Mouse (Mus musculus): ENCODE data around the gene Ankrd12. TPM values are rescaled to one million over a fixed set of nuclear protein-coding genes. Genes with fewer than 3 reads are reported as not detected.

Gene Ankrd12
- total and polyA plus RNA-seq, 3 experiments: 9.6 to 13.3 TPM; not detected in 1

- peak; percentile 59 for DNase-seq (ENCODE audit: low read depth, low spot score)
- TF ChIP-seq ZMIZ1 (IDR thresholded peaks at IDR 0.05; ENCODE audit: low read depth, low read length): no peak; the same call in 1 of the 2 replicates
- TF ChIP-seq NRF1 (IDR thresholded peaks at IDR 0.05; ENCODE audit: insufficient read depth, low read depth, low read length, poor library complexity, severe bottlenecking): no peak
- no peak for TF ChIP-seq GABPA (IDR thresholded peaks at IDR 0.05; ENCODE audit: low read depth, low read length)
- TF ChIP-seq UBTF (IDR thresholded peaks at IDR 0.05; ENCODE audit: borderline replicate concordance, insufficient read depth, low read depth, low read length): no peak
- TF ChIP-seq ZKSCAN1 (IDR thresholded peaks at IDR 0.05; ENCODE audit: low read depth, low read length): no peak
- no peak for TF ChIP-seq POLR2A (IDR thresholded peaks at IDR 0.05; ENCODE audit: control insufficient read depth in 1 of 2, insufficient read depth in 1 of 2, low read depth in 1 of 2, low read length in 2 of 2, poor library complexity in 1 of 2)
- no peak for TF ChIP-seq USF2 (IDR thresholded peaks at IDR 0.05; ENCODE audit: borderline replicate concordance in 1 of 2, insufficient read depth in 1 of 2, low read depth in 1 of 2, low read length in 2 of 2)
- TF ChIP-seq BHLHE40 (IDR thresholded peaks at IDR 0.05; ENCODE audit: borderline replicate concordance, low read depth, low read length): no peak
- TF ChIP-seq TCF12 (IDR thresholded peaks at IDR 0.05; ENCODE audit: low read depth, low read length): no peak
- TF ChIP-seq KAT2A (conservative IDR thresholded peaks at IDR 0.05; ENCODE audit: low read depth, low read length): no peak
- no peak for TF ChIP-seq GATA1 (IDR thresholded peaks at IDR 0.05; ENCODE audit: low read depth, low read length)
- no peak for TF ChIP-seq SMC3 (IDR thresholded peaks at IDR 0.05; ENCODE audit: low read depth, low read length)
- peak; percentile 96 for TF ChIP-seq TBP (IDR thresholded peaks at IDR 0.05; ENCODE audit: low read depth, low read length)
- no peak for TF ChIP-seq ZC3H11A (IDR thresholded peaks at IDR 0.05; ENCODE audit: low read depth, low read length)
- TF ChIP-seq HCFC1 (IDR thresholded peaks at IDR 0.05; ENCODE audit: low read depth, low read length): no peak
- no peak for TF ChIP-seq ELF1 (IDR thresholded peaks at IDR 0.05; ENCODE audit: low read depth, low read length)
- peak; percentile 17; the same call in 1 of the 2 replicates for TF ChIP-seq SIN3A (IDR thresholded peaks at IDR 0.05; ENCODE audit: low read length)
- Histone ChIP-seq H3K27me3 (ENCODE audit: control insufficient read depth in 1 of 2, insufficient read depth in 2 of 2, low read length in 2 of 2) (no peaks in the 10 kb centered on the region), H3K4me3 (ENCODE audit: control insufficient read depth in 1 of 2, insufficient read depth in 1 of 2, low read depth in 2 of 2, low read length in 2 of 2) (peak overlapping the region; percentile 91 to 97), H3K27ac (ENCODE audit: control insufficient read depth, low read depth, low read length) (peak overlapping the region; percentile 24), H3K4me1 (ENCODE audit: control insufficient read depth in 1 of 2, insufficient read depth in 2 of 2, low read length in 2 of 2) (peaks cover 11 to 19% of the 10 kb centered on the region in 2 experiments), H3K36me3 (ENCODE audit: control insufficient read depth in 1 of 2, insufficient read depth in 2 of 2, low read length in 2 of 2) (peaks cover 0 to 20% of the 10 kb centered on the region in 2 experiments; a peak in 2 of 4 replicates), H3K9me3 (replicated peaks; ENCODE audit: insufficient read depth, low read length) (no peaks in the 10 kb centered on the region), H3K79me2 (ENCODE audit: control insufficient read depth, insufficient read depth, low read length, poor library complexity) (peaks cover 5% of the 10 kb centered on the region), H3K9ac (ENCODE audit: control insufficient read depth, low read depth, low read length, poor library complexity, severe bottlenecking) (peak overlapping the region; percentile 93)
Observed at GRCm38 (mm10) chr17:65950183-65950582, 126.7 kb downstream of the Ankrd12 start.

GRCm38 (mm10) chr17:65947307-65947706 is 129.6 kb downstream of the Ankrd12 start:
- DNase-seq (ENCODE audit: low read depth, low spot score): no peak
- H3K36me3 ChIP-seq (ENCODE audit: control insufficient read depth in 1 of 2, insufficient read depth in 2 of 2, low read length in 2 of 2): peaks cover 2 to 21% of the 10 kb centered on the region in 2 experiments; a peak in 3 of 4 replicates
- TF ChIP-seq TCF12 (IDR thresholded peaks at IDR 0.05; ENCODE audit: low read depth, low read length) (no peak), CTCF (IDR thresholded peaks at IDR 0.05 in 2 of 3, conservative IDR thresholded peaks at IDR 0.05 in 1 of 3; ENCODE audit: control insufficient read depth in 1 of 3, insufficient read depth in 1 of 3, low read depth in 2 of 3, low read length in 3 of 3, poor library complexity in 1 of 3, severe bottlenecking in 1 of 3) (no peak), ETS1 (IDR thresholded peaks at IDR 0.05; ENCODE audit: low read depth, low read length) (no peak), TAL1 (IDR thresholded peaks at IDR 0.05; ENCODE audit: low read length) (no peak), SMC3 (IDR thresholded peaks at IDR 0.05; ENCODE audit: low read depth, low read length) (no peak)

More at GRCm38 (mm10) chr17:65947307-65947706, 129.6 kb downstream of the Ankrd12 start:
- Histone ChIP-seq H3K4me1 (ENCODE audit: control insufficient read depth in 1 of 2, insufficient read depth in 2 of 2, low read length in 2 of 2) (peaks cover 13% of the 10 kb centered on the region in 2 experiments), H3K9ac (ENCODE audit: control insufficient read depth, low read depth, low read length, poor library complexity, severe bottlenecking) (no peak overlapping the region), H3K79me2 (ENCODE audit: control insufficient read depth, insufficient read depth, low read length, poor library complexity) (peaks cover 5% of the 10 kb centered on the region), H3K27me3 (ENCODE audit: control insufficient read depth in 1 of 2, insufficient read depth in 2 of 2, low read length in 2 of 2) (no peaks in the 10 kb centered on the region), H3K4me3 (ENCODE audit: control insufficient read depth in 1 of 2, insufficient read depth in 1 of 2, low read depth in 2 of 2, low read length in 2 of 2) (no peak overlapping the region), H3K9me3 (replicated peaks; ENCODE audit: insufficient read depth, low read length) (no peaks in the 10 kb centered on the region), H3K27ac (ENCODE audit: control insufficient read depth, low read depth, low read length) (no peak overlapping the region)
